Mouse (Mus musculus): ENCODE measurements at regions not wholly inside any gene's neighbourhood (a gene's known extent, or its start where the extent isn't known, plus 50 kb on each side); places are given as distances from the start of the nearest gene placed in this dataset.
A peak's percentile ranks its signal among the peaks of the same experiment; 100 is the strongest.

DNA sequence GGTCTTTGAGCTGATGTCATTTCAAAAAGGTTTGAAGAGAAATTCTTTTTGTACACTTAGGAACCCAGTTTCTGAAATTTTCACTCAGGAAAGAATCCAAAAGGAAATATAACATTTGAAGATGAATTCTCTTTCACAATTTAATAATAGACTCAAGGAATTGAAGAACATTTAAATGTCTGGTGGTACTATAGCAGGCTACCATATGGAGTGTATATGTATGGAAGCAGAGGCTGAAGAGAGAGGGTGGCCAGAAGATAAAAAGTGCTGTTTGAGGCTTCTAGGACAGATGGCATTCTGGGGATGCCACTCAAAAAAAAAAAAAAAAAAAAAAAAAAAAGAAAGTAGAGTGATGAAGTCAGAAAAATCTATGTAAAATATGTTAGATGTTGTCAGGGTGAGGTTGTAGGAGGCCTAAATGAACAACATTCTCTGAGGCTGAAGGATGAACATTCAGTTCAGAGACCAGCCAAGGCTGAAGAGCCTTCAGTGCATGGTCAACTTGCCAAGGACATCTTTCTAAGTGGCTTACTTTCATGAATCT, 170.1 kb upstream of the Arpp21 start:
- Histone ChIP-seq H3K9ac (ENCODE audit: low read length) (no peak overlapping the region), H3K4me2 (ENCODE audit: low read depth, severe bottlenecking) (no peak overlapping the region), H3K27me3 (ENCODE audit: control insufficient read depth, insufficient read depth, low read length) (no peaks in the 10 kb centered on the region), H3K27ac (replicated peaks; ENCODE audit: low read depth, low read length) (no peak overlapping the region), H3K4me1 (ENCODE audit: control insufficient read depth, insufficient read depth, low read length) (no peaks in the 10 kb centered on the region), H3K36me3 (ENCODE audit: control insufficient read depth, insufficient read depth, low read length) (no peaks in the 10 kb centered on the region), H3K9me3 (ENCODE audit: control insufficient read depth, low read length) (no peaks in the 10 kb centered on the region), H3K4me3 (ENCODE audit: low read depth, low read length) (no peak overlapping the region)
- ATAC-seq (ENCODE audit: insufficient number of reproducible peaks, low FRiP score, low TSS enrichment, low read depth) (no peak), DNase-seq (ENCODE audit: low spot score) (no peak)

DNA sequence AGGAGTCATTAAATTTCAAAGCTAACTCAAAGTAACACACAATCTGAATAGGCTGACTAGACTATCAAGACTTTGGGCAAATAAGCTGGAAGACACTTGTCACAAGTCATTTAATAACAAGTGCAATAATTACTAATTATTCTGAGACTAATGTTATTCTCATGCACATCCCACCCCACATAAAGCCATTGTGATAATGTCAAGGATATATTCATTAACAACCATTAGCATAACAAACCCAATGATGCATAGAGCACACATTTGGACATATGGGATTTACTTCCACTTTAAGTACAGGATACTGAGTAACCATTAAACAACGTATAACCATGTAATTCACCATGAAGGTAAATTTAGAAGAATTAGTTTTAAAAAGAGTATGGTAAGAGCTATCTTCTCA, 135.0 kb upstream of the Arpp21 start:
- no peak for ATAC-seq (ENCODE audit: insufficient number of reproducible peaks, low FRiP score, low TSS enrichment, low read depth)

DNA sequence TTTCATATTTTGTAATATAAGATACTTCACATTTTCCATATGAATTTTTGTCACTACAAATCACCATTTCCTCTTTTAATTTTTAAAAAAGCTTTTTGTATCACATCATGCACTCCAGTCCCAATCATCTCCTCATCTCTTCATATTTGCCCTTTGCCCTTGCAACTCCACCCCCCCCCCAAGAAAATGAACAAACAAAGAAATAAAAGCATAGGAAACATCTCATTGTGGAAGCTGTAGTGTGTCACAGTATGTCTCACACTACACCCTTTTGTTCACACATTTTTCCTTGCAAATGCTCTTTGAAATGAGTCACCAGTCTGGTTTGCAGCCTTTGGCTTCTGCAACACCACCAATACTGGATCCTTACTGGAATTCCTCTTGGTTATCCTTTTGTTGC, 131.6 kb upstream of the Arpp21 start:
- DNase-seq (ENCODE audit: low spot score) = no peak
- no peak for ATAC-seq (ENCODE audit: insufficient number of reproducible peaks, low FRiP score, low TSS enrichment, low read depth)
- no peak overlapping the region for H3K4me2 ChIP-seq (ENCODE audit: low read depth, severe bottlenecking)

More for the DNA sequence above, 135.0 kb upstream of the Arpp21 start:
- H3K27ac ChIP-seq (replicated peaks; ENCODE audit: low read depth, low read length) = no peak overlapping the region
- H3K4me1 ChIP-seq (ENCODE audit: control insufficient read depth, insufficient read depth, low read length) = no peaks in the 10 kb centered on the region
- no peak for DNase-seq (ENCODE audit: low spot score)
- H3K27me3 ChIP-seq (ENCODE audit: control insufficient read depth, insufficient read depth, low read length) = no peaks in the 10 kb centered on the region
- H3K4me3 ChIP-seq (ENCODE audit: low read depth, low read length) = no peak overlapping the region
- WGBS = 89% methylated on average over 1 of the region's 1 CpGs
- H3K4me2 ChIP-seq (ENCODE audit: low read depth, severe bottlenecking) = no peak overlapping the region
- no peak overlapping the region for H3K9ac ChIP-seq (ENCODE audit: low read length)
- H3K36me3 ChIP-seq (ENCODE audit: control insufficient read depth, insufficient read depth, low read length) = no peaks in the 10 kb centered on the region
- H3K9me3 ChIP-seq (ENCODE audit: control insufficient read depth, low read length) = no peaks in the 10 kb centered on the region

DNA sequence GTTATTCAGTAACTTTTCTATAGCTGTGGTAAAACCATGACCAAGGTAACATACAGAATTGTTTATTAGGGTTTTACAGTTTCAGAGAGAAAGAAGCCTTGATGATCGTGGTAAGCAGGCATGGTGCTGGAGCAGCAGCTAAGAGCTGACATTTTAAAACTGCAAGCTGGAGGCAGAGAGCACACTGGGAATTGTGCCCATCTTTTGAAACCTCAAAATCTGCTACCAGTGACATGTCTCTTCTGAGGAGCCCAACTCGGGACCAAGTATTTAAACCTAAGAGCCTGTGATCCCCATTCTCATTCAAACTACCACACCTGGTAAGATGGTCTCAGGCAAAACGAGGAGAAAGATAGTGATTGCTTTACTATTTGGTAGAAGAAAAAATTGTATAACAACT, 125.6 kb upstream of the Arpp21 start:
- WGBS = 90% methylated on average over 3 of the region's 3 CpGs
- Histone ChIP-seq H3K9ac (ENCODE audit: low read length) (no peak overlapping the region), H3K27ac (replicated peaks; ENCODE audit: low read depth, low read length) (no peak overlapping the region), H3K9me3 (ENCODE audit: control insufficient read depth, low read length) (no peaks in the 10 kb centered on the region), H3K4me1 (ENCODE audit: control insufficient read depth, insufficient read depth, low read length) (no peaks in the 10 kb centered on the region), H3K4me2 (ENCODE audit: low read depth, severe bottlenecking) (no peak overlapping the region), H3K27me3 (ENCODE audit: control insufficient read depth, insufficient read depth, low read length) (no peaks in the 10 kb centered on the region), H3K36me3 (ENCODE audit: control insufficient read depth, insufficient read depth, low read length) (no peaks in the 10 kb centered on the region), H3K4me3 (ENCODE audit: low read depth, low read length) (no peak overlapping the region)
- ATAC-seq (ENCODE audit: insufficient number of reproducible peaks, low FRiP score, low TSS enrichment, low read depth) = no peak
- no peak for DNase-seq (ENCODE audit: low spot score)

More for the DNA sequence above, 131.6 kb upstream of the Arpp21 start:
- Histone ChIP-seq H3K36me3 (ENCODE audit: control insufficient read depth, insufficient read depth, low read length) (no peaks in the 10 kb centered on the region), H3K9ac (ENCODE audit: low read length) (no peak overlapping the region), H3K27ac (replicated peaks; ENCODE audit: low read depth, low read length) (no peak overlapping the region), H3K4me1 (ENCODE audit: control insufficient read depth, insufficient read depth, low read length) (no peaks in the 10 kb centered on the region), H3K4me3 (ENCODE audit: low read depth, low read length) (no peak overlapping the region), H3K27me3 (ENCODE audit: control insufficient read depth, insufficient read depth, low read length) (no peaks in the 10 kb centered on the region), H3K9me3 (ENCODE audit: control insufficient read depth, low read length) (no peaks in the 10 kb centered on the region)

DNA sequence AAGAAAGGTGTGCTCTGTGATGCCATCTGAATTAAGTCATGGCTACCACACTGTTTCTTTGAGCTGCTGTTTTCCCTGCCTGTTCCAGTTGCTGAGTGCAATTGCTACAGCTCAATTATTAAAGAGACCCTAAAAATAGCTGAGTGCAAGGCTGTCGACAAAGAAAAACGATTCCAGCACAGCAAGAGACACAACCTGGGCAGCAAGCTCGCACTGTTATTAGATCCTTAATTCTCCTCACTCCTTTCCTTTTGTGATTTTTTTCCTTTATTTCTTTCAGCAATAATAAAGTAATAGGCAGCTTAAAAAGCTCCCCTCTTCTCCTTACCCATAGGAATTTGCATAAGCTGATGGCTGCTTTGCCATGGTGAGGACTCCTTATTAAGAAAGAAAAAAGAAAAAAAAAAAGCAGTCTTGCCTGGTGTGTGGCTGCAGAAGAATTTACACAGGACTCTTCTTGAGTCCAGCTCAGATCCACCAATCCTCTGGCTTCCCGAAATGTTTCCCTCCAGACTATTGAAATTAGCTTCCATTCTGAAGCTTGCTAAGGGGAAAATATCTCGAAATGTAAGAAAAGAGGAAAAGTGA, 123.1 kb upstream of the Arpp21 start:
- H3K4me1 ChIP-seq (ENCODE audit: control insufficient read depth, insufficient read depth, low read length) = no peaks in the 10 kb centered on the region
- no peaks in the 10 kb centered on the region for H3K36me3 ChIP-seq (ENCODE audit: control insufficient read depth, insufficient read depth, low read length)
- no peak overlapping the region for H3K4me3 ChIP-seq (ENCODE audit: low read depth, low read length)
- H3K9ac ChIP-seq (ENCODE audit: low read length) = no peak overlapping the region
- WGBS = 64% methylated on average over 5 of the region's 5 CpGs
- H3K9me3 ChIP-seq (ENCODE audit: control insufficient read depth, low read length) = no peaks in the 10 kb centered on the region
- no peak for DNase-seq (ENCODE audit: low spot score)
- no peak overlapping the region for H3K4me2 ChIP-seq (ENCODE audit: low read depth, severe bottlenecking)
- H3K27ac ChIP-seq (replicated peaks; ENCODE audit: low read depth, low read length) = no peak overlapping the region
- ATAC-seq (ENCODE audit: insufficient number of reproducible peaks, low FRiP score, low TSS enrichment, low read depth) = no peak
- H3K27me3 ChIP-seq (ENCODE audit: control insufficient read depth, insufficient read depth, low read length) = no peaks in the 10 kb centered on the region

DNA sequence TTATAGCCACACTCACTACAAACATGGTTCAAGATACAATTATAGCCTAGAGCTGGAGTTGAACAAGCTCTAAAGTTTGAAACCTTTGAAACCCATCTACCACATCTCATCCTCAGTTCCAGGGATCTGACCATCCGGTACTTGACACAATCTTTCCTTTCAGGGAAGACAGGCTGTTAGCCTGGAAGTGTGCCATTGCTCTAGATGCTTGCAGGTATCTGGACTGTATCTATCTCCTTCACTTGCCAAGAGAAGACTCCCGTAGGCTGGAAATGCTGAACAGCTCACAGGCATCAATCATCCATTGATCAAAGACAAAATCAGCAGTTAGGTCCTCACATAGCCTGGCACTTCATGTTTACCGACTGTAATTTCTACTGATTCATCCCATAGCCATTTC, 117.5 kb upstream of the Arpp21 start:
- no peak overlapping the region for H3K27ac ChIP-seq (replicated peaks; ENCODE audit: low read depth, low read length)
- WGBS = 72% methylated on average over 3 of the region's 3 CpGs
- H3K9ac ChIP-seq (ENCODE audit: low read length) = no peak overlapping the region
- H3K9me3 ChIP-seq (ENCODE audit: control insufficient read depth, low read length) = no peaks in the 10 kb centered on the region
- DNase-seq (ENCODE audit: low spot score) (no peak), ATAC-seq (ENCODE audit: insufficient number of reproducible peaks, low FRiP score, low TSS enrichment, low read depth) (no peak; the same call in 1 of the 2 replicates)
- no peaks in the 10 kb centered on the region for H3K36me3 ChIP-seq (ENCODE audit: control insufficient read depth, insufficient read depth, low read length)
- H3K4me3 ChIP-seq (ENCODE audit: low read depth, low read length) = no peak overlapping the region
- no peak overlapping the region for H3K4me2 ChIP-seq (ENCODE audit: low read depth, severe bottlenecking)
- H3K27me3 ChIP-seq (ENCODE audit: control insufficient read depth, insufficient read depth, low read length) = no peaks in the 10 kb centered on the region
- no peaks in the 10 kb centered on the region for H3K4me1 ChIP-seq (ENCODE audit: control insufficient read depth, insufficient read depth, low read length)

DNA sequence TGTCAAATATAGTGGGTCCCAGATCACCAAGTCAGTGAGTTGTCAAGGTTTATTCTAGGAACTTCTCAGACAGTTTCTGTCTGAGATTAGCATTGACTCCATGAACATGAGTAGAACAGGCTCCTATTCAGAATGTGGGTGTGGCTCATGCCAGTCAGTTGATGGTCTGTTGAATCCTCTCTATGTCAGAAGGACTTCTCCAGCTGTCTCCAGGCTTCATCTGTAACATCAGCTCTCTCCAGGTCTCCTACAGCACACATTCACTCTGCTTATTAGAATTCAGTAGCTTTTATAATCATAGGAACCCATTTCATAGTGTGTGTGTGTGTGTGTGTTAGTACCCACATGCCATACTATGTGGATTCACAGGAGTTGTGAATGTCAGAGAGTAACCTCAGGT, 113.2 kb upstream of the Arpp21 start:
- no peak for ATAC-seq (ENCODE audit: insufficient number of reproducible peaks, low FRiP score, low TSS enrichment, low read depth)
- H3K36me3 ChIP-seq (ENCODE audit: control insufficient read depth, insufficient read depth, low read length) = no peaks in the 10 kb centered on the region
- DNase-seq (ENCODE audit: low spot score) = no peak

DNA sequence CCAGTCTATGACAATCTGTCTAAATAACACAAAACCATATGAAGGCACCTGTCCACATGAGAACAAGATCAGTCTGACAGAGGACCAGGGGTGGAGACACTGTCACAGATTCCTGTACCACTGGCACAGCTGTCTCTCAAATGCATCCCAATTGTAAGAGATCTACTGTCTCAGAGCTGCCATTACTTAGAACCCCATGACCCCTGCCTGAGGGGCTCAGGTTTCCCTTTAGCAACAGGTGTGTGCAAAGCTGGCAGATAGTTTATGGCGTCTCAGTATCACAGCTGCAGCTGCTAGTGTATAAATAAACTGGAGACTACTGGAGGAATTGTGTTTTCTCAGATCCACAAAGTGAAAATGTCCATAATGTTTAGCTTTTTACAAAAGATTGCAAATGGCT, 109.1 kb upstream of the Arpp21 start:
- ATAC-seq (ENCODE audit: insufficient number of reproducible peaks, low FRiP score, low TSS enrichment, low read depth) (peak; percentile 38; the same call in 1 of the 2 replicates), DNase-seq (ENCODE audit: low spot score) (peak; percentile 24)
- Histone ChIP-seq H3K4me2 (ENCODE audit: low read depth, severe bottlenecking) (no peak overlapping the region), H3K4me1 (ENCODE audit: control insufficient read depth, insufficient read depth, low read length) (no peaks in the 10 kb centered on the region), H3K4me3 (ENCODE audit: low read depth, low read length) (no peak overlapping the region), H3K9me3 (ENCODE audit: control insufficient read depth, low read length) (no peaks in the 10 kb centered on the region), H3K9ac (ENCODE audit: low read length) (no peak overlapping the region), H3K27me3 (ENCODE audit: control insufficient read depth, insufficient read depth, low read length) (no peaks in the 10 kb centered on the region), H3K36me3 (ENCODE audit: control insufficient read depth, insufficient read depth, low read length) (no peaks in the 10 kb centered on the region), H3K27ac (replicated peaks; ENCODE audit: low read depth, low read length) (no peak overlapping the region)
- 69% methylated on average over 1 of the region's 1 CpGs for WGBS

More for the DNA sequence above, 113.2 kb upstream of the Arpp21 start:
- Histone ChIP-seq H3K9me3 (ENCODE audit: control insufficient read depth, low read length) (no peaks in the 10 kb centered on the region), H3K4me3 (ENCODE audit: low read depth, low read length) (no peak overlapping the region), H3K4me1 (ENCODE audit: control insufficient read depth, insufficient read depth, low read length) (no peaks in the 10 kb centered on the region), H3K4me2 (ENCODE audit: low read depth, severe bottlenecking) (no peak overlapping the region), H3K9ac (ENCODE audit: low read length) (no peak overlapping the region), H3K27me3 (ENCODE audit: control insufficient read depth, insufficient read depth, low read length) (no peaks in the 10 kb centered on the region), H3K27ac (replicated peaks; ENCODE audit: low read depth, low read length) (no peak overlapping the region)

DNA sequence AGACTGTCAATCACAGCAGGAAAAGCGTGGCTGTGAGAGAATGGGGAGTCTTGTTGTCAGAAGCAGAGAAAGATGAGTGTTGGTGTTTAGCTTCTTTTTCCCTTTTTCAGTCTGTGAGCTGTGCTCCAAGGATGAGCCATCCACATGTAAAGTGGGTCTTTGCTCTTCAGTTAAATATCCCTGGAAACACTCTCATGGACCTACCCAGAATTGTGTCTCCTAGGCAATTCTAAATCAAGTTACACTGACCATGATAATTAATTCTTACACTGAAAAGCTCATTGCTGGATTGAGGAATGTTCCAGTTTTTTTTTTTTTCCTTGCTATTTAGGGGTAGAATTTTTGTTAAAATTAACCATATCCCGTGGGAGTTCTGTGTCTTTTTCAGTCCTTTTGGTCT, 104.6 kb upstream of the Arpp21 start:
- Histone ChIP-seq H3K9ac (ENCODE audit: low read length) (no peak overlapping the region), H3K4me3 (ENCODE audit: low read depth, low read length) (no peak overlapping the region), H3K9me3 (ENCODE audit: control insufficient read depth, low read length) (no peaks in the 10 kb centered on the region), H3K36me3 (ENCODE audit: control insufficient read depth, insufficient read depth, low read length) (no peaks in the 10 kb centered on the region), H3K27me3 (ENCODE audit: control insufficient read depth, insufficient read depth, low read length) (no peaks in the 10 kb centered on the region), H3K4me2 (ENCODE audit: low read depth, severe bottlenecking) (no peak overlapping the region), H3K27ac (replicated peaks; ENCODE audit: low read depth, low read length) (no peak overlapping the region), H3K4me1 (ENCODE audit: control insufficient read depth, insufficient read depth, low read length) (no peaks in the 10 kb centered on the region)
- DNase-seq (ENCODE audit: low spot score) (no peak), ATAC-seq (ENCODE audit: insufficient number of reproducible peaks, low FRiP score, low TSS enrichment, low read depth) (no peak)
- WGBS = 81% methylated on average over 2 of the region's 2 CpGs
